Mouse (Mus musculus): ENCODE data around the gene Dph1.

Gene Dph1

DNA sequence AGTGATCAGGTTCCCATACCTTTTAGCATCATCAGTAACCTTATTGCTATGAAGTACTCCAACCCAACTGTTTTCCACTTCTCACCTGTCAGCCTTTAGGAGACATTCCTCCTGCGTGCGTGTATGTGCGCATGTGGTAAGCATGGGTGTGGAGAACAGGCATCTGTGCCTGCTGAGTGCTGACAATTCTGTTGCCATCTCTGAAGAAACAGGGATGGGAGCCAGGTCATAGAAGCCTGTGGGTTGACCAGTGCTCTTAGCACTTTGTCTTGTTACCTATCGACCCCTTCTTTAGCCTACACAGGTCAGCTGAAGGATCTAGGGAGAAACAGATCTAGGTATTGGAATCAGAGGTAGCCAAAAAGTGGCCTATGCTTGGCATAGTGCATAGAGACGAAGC lies 57.6 kb downstream of the Dph1 start:
- DNase-seq, result no peak

GRCm38 (mm10) chr11:75132278-75132677 lies 58.8 kb downstream of the Dph1 start:
- DNase-seq, result peak in 1 of 2 experiments; percentile 53

GRCm38 (mm10) chr11:75131300-75131699 lies 59.7 kb downstream of the Dph1 start:
- no peak for DNase-seq

- no peak for DNase-seq
Observed at GRCm38 (mm10) chr11:75129481-75129880, 61.6 kb downstream of the Dph1 start.

Measured in kidney, postnatal 4 days (tissue).